Mouse (Mus musculus): ENCODE measurements at regions not wholly inside any gene's neighbourhood (a gene's known extent, or its start where the extent isn't known, plus 50 kb on each side); places are given as distances from the start of the nearest gene placed in this dataset.

DNA sequence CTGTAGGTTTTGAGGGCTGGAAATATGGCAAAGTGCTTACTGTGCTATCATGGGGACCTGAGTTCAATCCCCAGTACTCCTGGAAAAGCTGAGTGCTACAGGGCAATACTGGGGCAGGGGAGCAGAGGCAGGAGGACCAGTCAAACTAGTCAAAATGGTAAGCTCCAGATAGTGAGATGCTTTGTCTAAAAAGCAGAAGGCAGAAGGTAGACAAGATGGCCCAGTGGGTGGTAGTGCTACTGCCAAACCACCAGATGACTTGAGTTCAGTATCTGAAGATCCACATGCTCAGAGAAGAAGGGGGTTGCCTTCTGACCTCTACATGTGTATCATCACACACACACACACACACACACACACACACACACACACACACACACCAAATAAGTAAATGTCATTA is 156.3 kb upstream of the Sox2 start:
- ATAC-seq (no peak), DNase-seq (ENCODE audit: low read depth, low spot score) (no peak)
- TF ChIP-seq CTCF (IDR thresholded peaks at IDR 0.05) = no peak
- CTCF ChIA-PET = no interaction called here
- POLR2A ChIA-PET = no interaction called here
- peaks cover 3% of the 10 kb centered on the region for H3K27me3 ChIP-seq
- in situ Hi-C loops (cut with MboI; ENCODE audit: low pct_unique_long_range_greater_than_20kb) = no loop called here

DNA sequence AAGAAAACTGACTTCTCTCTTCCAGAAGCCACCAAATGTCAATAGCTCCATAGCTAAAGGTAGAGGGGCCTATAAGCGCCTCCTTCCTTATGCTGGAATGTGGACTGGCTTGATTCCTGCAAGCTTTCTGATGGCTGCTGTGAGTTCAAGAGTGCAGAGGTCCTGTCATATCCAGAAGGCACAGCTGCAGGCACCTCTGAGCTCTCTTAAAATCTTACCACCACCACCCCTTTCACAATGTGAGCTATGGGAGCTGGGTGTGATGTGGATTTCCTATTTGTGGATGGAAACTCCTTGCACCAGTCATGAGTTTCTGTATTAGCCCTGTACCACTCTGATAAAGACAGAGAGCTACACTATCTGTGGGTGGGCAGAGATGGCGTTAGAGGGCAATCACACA is 161.2 kb upstream of the Sox2 start:
- H3K27me3 ChIP-seq = peaks cover 8% of the 10 kb centered on the region
- ATAC-seq (no peak), DNase-seq (ENCODE audit: low read depth, low spot score) (no peak)
- ChIA-PET POLR2A (no interaction called here), CTCF (interaction anchor here (1.6 to 2.0 kb wide), 2 partner anchors 11 to 46 kb away, joined by 3 to 7 read pairs; no protein-coding TSS in a partner anchor)
- TF ChIP-seq CTCF (IDR thresholded peaks at IDR 0.05) = no peak
- in situ Hi-C loops (cut with MboI; ENCODE audit: low pct_unique_long_range_greater_than_20kb) = no loop called here

GRCm38 (mm10) chr3:34486441-34487050 is 163.7 kb upstream of the Sox2 start:
- ChIA-PET POLR2A (no interaction called here), CTCF (no interaction called here)
- TF ChIP-seq CTCF (IDR thresholded peaks at IDR 0.05) = no peak
- H3K27me3 ChIP-seq = peaks cover 13% of the 10 kb centered on the region
- in situ Hi-C loops (cut with MboI; ENCODE audit: low pct_unique_long_range_greater_than_20kb) = no loop called here
- ATAC-seq = no peak
- DNase-seq (ENCODE audit: low read depth, low spot score) = no peak

GRCm38 (mm10) chr3:34485345-34486223 is 164.6 kb upstream of the Sox2 start:
- ATAC-seq = no peak
- peaks cover 20% of the 10 kb centered on the region for H3K27me3 ChIP-seq
- TF ChIP-seq CTCF (IDR thresholded peaks at IDR 0.05) = no peak
- CTCF ChIA-PET = no interaction called here
- in situ Hi-C loops (cut with MboI; ENCODE audit: low pct_unique_long_range_greater_than_20kb) = no loop called here
- DNase-seq (ENCODE audit: low read depth, low spot score) = no peak
- POLR2A ChIA-PET = interaction anchor here (0.6 kb wide), 1 partner anchor 19 kb away, joined by 4 read pairs; no protein-coding TSS in a partner anchor

GRCm38 (mm10) chr3:34483934-34484333 is 166.3 kb upstream of the Sox2 start:
- DNase-seq (ENCODE audit: low read depth, low spot score) (no peak), ATAC-seq (no peak)
- H3K27me3 ChIP-seq = peaks cover 20% of the 10 kb centered on the region
- POLR2A ChIA-PET = no interaction called here
- in situ Hi-C loops (cut with MboI; ENCODE audit: low pct_unique_long_range_greater_than_20kb) = no loop called here
- TF ChIP-seq CTCF (IDR thresholded peaks at IDR 0.05) = no peak
- CTCF ChIA-PET = interaction anchor here (1.2 kb wide), 1 partner anchor 19 kb away, joined by 4 read pairs; no protein-coding TSS in a partner anchor

DNA sequence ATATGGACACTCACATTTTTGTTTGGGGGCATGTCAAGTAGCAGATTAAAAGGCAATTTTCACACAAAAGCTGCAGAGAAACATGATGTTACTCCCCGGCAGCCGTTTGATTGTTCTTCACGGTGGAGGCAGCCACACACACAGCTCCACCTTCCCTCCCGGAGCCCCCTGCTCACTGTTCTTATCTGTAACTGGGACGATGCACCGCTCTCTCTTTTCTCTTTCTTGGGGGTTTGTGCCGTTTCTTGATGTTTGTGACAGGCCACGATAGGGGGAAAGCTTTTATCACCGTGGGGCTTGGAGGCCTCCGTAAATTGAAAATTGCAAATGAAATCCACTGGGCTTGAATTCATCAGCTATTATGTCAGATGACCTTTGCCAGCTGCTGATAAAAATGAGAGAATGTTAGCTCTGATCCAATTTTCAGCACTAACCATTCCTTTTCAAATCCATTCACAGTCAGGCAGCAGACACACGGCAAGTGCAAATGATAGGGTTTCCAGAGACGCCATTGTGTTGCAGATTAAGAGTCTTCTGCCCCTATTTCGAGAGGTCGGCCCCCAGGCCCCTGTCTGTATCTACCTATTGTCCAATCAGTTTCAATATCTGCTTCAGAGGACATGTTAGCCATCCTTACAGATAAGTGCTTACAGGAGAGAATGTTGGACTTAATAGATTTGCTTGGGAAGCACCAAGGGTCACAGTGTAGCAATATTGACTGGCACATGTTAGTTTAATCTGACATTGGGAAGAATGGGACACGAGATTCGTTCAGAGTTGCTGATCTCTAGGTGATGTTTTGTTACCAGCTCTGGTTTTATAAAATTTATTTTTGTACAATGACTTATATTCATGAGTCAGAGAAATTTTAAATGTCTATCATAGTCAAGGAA is 168.1 kb upstream of the Sox2 start:
- DNase-seq (ENCODE audit: low read depth, low spot score) (no peak), ATAC-seq (no peak)
- TF ChIP-seq CTCF (IDR thresholded peaks at IDR 0.05) = no peak
- CTCF ChIA-PET = interaction anchor here (1.0 kb wide), 1 partner anchor 18 kb away, joined by 3 read pairs; no protein-coding TSS in a partner anchor
- POLR2A ChIA-PET = no interaction called here
- H3K27me3 ChIP-seq = peaks cover 12% of the 10 kb centered on the region
- in situ Hi-C loops (cut with MboI; ENCODE audit: low pct_unique_long_range_greater_than_20kb) = no loop called here

DNA sequence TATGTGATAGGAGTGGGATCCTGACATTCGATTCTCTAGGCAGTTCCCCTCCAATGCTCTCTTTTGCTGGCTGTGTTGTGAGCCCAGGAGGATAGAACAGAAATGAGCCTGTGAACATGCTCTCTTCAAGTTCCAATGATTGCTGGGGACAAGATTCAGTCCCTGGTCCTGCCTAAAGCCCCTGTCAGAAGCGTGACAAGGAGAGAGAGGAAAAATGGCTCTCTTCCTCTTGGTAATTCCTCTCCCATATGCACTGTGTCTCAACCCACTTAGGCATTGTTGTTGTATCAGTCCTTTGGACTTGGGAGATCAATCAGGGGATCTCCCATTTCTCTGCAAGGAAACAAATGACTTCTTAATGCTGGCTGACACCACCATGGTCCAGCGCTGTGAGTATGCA is 168.9 kb upstream of the Sox2 start:
- peaks cover 15% of the 10 kb centered on the region for H3K27me3 ChIP-seq
- ATAC-seq = no peak
- in situ Hi-C loops (cut with MboI; ENCODE audit: low pct_unique_long_range_greater_than_20kb) = no loop called here
- POLR2A ChIA-PET = no interaction called here
- no peak for DNase-seq (ENCODE audit: low read depth, low spot score)
- CTCF ChIA-PET = interaction anchor here (1.0 kb wide), 1 partner anchor 17 kb away, joined by 3 read pairs; no protein-coding TSS in a partner anchor
- no peak for TF ChIP-seq CTCF (IDR thresholded peaks at IDR 0.05)

GRCm38 (mm10) chr3:34474126-34474525 is 176.1 kb upstream of the Sox2 start:
- H3K27me3 ChIP-seq = peaks cover 3% of the 10 kb centered on the region
- no peak for TF ChIP-seq CTCF (IDR thresholded peaks at IDR 0.05)
- ChIA-PET CTCF (interaction anchor here (1.1 kb wide), 1 partner anchor 10 kb away, joined by 4 read pairs; no protein-coding TSS in a partner anchor), POLR2A (no interaction called here)
- in situ Hi-C loops (cut with MboI; ENCODE audit: low pct_unique_long_range_greater_than_20kb) = no loop called here
- no peak for DNase-seq (ENCODE audit: low read depth, low spot score)
- ATAC-seq = no peak

DNA sequence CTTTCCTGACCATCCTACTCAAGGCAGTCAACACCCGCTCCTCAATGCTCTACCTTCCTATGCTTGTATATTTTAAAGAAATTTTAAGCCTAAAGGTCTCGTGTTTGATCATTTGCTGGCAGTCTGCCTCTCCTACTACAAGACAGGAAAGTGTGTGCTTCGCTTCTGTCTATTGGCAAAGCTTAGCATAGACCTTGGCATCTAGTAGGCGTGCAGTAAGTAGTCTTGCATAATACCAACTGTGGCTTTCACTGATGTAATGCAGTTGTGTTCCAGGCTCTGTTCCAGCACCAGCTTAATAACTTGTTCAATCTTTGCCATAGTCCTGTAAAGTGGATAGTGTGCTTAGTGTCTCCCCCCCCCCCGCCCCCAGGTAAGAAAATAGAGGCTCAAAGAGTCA is 179.5 kb upstream of the Sox2 start:
- ChIA-PET CTCF (no interaction called here), POLR2A (no interaction called here)
- no peak for TF ChIP-seq CTCF (IDR thresholded peaks at IDR 0.05)
- ATAC-seq (no peak), DNase-seq (ENCODE audit: low read depth, low spot score) (no peak)
- in situ Hi-C loops (cut with MboI; ENCODE audit: low pct_unique_long_range_greater_than_20kb) = no loop called here
- H3K27me3 ChIP-seq = peaks cover 6% of the 10 kb centered on the region

DNA sequence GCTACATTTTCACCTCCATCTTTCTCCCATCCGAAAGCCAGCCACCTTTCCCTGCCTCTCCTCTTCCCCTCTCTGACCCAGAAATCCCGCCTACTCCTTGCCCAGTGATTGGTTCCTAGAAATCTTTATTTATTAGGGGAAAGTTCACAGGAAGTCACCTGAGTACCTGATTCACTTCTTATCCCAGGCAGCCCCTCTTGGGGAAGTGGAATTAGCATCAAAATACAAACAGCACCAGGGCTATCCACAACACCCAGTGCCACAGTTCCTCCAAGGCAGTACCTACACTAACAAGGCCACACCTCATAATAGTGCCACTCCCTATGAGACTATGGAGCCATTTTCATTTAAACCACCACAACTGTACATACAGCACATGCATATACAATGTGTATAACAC is 180.3 kb upstream of the Sox2 start:
- TF ChIP-seq CTCF (IDR thresholded peaks at IDR 0.05) = no peak
- POLR2A ChIA-PET = no interaction called here

More for the DNA sequence above, 180.3 kb upstream of the Sox2 start:
- DNase-seq (ENCODE audit: low read depth, low spot score) (no peak), ATAC-seq (no peak)
- in situ Hi-C loops (cut with MboI; ENCODE audit: low pct_unique_long_range_greater_than_20kb) = no loop called here
- CTCF ChIA-PET = no interaction called here
- H3K27me3 ChIP-seq = peaks cover 6% of the 10 kb centered on the region

Data from Patski (cell line).